Mouse (Mus musculus) c-Kit-positive CD71-negative TER-119-negative erythroid progenitor cells, embryonic 14.5 days (primary cell): ENCODE data around the gene Iqgap2.

Source experiments
- DNase-seq: peaks from one replicate; pipeline ENCODE4 v3.0.0-alpha.2; 2013; ENCODE audit warnings: low read depth

The Iqgap2 gene

DNA sequence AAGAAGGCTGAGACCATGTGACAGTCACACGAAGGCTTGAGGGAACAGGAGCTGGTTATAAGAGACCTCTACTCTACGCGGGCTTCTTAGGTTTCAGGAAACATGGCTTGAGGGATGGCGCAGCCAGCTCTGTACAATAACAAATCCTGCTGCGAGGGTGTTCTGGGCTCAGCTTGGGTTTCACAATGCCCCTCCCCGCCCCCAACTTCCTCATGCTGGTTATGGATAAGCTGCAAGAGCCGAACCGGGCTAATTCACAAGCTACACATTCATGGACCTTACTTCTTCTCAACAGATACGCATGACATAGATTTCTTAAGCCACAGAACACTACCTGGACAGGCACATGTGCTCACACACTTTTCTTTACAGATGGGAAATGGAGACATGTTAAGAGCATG, 113.0 kb downstream of the Iqgap2 start:
- DNase-seq: peak; percentile 28

DNA sequence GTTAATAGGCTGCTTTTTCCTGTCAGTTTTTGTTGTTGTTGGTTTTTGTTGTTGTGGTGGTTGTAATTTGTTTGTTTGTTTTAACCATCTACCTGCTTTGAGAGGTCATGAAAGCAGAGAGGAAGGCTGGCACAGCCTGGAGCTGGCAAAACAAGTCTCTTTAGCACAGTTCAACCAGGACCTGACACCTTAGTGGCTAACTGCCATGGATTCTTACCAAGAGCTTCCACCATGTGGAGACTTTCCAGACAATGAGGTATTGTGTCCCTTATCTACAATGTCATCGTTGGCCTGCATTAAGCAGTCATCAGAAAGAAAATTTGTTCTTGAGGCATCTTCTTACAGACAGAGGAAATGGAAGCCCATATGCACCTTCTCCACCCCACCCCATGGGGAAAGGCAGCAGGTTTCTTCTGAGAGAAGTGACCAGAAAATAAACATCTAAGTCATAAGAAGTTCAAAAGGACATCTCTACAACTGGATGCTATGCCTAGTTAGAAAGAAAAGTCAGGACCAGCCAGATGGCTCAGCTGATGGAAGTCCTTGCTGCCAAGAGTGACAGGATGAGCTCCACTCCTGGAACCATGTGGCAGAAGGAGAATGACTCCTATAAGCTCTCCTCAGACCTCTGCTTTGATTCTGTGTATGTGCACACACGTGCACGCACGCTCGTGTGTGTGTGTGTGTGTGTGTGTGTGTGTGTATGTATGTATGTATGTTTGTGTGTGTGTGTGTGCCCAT, 113.9 kb downstream of the Iqgap2 start:
- DNase-seq: no peak

DNA sequence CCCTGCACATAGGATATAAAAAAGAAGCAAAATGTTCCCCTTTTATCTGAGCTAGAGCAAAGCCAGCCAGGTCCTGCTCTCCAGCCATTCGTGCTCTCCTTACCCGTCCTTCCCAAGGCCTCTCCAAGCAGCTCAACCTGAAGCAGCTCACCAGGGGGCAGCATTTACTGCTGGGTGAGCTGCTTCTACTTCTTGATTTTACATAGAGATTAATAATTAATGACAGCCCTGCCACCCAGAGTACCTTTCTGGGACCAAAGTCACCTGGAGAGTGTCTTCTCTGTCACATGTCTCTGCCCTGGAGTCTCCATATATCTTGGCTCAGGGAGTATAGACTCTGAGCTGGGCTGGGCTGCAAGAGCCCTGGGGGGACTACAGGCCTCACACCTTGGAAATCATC, 114.5 kb downstream of the Iqgap2 start:
- peak; percentile 30 for DNase-seq

DNA sequence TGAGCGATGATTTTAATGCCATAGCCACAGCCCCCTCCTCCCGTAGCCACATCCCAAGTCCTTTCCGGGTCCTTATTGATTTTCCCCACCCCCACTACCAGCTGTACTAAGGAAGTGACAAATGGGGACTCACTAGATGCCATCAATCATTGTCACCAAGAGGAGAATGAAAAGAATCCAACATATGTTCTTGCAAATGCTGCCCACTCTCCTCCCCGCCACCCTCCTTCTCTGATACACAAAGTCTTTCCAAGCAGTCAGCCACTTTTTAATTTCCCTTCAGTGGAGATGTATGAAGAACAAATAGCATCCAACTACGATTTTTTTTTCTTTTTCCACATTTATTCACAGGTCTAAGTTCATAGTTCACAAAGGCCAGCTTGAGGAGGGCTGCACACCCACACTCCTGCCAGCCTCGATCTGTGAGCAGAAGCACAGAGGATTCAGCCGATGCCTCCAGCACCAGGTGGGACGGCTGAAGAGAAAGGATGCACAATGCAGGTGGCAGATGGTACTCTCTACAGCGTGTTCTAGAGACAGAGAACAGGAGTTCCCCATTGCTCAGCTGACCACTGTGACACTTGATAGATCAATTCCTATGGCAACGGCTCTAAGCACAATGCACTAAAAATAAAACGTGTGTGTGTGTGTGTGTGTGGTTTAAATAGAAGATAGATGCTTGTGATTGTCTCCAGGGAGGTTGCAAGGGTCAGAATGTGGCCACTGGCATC, 116.6 kb downstream of the Iqgap2 start:
- no peak for DNase-seq

DNA sequence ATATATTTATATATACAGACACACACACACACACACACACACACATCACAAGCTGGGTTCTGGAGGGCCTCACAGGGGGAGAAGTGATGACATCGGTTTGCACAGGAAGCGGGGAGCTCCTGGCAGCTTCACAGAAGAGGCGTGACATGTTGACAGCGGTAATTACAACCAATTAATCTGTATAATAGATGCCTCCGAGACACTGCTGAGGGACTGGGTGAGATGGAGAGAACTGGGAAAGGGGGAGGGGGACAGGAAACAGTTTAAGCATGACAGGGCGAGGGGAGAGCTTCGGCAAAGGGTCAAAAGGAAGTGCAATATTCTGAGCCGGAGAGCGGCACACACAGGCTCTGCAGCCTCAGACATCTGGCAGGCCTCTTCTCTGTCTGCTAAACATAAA, 126.7 kb downstream of the Iqgap2 start:
- DNase-seq: peak; percentile 31

DNA sequence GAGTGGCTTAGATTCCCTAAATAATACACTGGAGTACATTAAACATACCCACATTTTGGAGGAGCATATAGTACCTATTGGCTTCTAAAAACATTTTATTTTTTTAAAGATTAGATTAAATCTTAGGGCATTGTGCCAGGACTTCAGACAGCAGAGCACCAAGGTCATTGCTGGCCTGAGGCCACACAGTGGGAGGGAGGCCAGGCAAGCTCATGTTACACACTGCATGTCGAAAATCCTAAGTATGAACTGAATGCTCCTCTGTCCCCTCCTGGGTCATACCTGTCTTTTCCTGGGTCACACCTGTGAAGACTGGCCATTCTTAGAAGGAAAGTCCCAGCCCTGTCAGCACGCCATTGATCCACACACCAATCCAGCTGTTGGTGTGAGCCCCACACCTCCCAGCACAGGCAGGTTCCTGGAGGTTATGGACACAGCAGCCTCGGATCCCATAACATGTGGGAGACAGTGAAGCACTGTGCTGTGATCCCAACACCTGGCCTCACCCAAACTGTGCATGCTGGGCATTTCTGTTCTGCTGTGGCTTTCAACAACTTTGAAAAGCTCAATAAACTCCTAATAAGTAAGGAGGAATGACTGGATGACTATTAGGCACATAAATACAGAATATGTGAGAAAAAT, 127.7 kb downstream of the Iqgap2 start:
- DNase-seq: no peak

DNA sequence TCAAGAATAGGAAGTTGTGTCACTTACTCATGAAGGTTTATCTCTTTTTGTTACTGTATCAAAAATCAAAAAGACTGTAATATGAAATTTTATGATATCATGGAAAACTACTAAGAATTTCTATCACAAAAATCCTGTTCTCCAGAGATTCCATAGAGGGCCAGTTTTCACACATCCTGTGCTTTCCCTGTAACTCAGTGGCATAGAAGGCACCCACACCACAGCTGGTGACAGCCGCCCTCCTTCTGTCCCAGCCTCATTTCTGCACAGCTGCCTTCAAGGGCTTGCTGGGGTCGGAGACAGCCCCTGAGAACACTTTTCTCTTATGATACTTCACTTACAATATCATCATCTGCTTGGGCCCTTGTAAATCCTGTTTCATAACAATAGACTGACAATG, 131.9 kb downstream of the Iqgap2 start:
- DNase-seq: no peak

DNA sequence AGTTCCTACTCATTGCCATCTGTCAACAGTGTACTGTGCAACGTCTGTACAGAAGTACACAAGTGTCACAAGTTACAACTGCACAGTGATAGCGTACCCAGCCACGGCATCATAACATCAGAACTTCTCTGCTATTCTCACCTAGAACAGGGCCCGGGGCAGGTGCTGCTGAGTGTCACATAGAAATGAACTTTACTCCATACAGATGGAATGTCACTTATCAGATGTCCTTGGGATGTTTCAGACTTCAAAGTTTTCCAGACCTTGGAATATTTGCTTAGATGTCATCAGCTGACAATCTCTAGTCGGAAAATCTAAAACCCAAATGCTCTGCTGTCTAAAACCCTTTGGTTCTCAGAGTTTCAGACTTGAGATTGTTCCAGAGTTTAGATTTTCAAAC, 137.4 kb downstream of the Iqgap2 start:
- DNase-seq: no peak

DNA sequence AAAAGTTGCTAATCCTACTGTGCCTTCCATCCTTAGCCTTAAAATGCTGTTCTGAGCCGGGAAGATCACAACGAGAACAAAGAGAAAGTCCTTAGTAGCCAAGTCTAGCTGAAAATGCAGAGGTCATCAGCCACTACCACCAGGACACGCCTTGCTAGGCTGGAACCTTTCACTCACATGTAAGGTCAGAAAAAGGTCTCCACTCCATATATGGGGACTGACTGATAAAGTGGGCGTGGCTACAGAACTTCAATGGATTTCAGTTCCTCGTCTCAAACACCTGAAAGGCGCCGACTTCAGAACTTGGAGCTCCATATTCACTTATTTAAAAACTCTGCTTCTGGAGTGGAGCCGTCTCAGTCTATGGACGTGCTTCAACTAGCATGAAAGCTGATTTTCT, 139.3 kb downstream of the Iqgap2 start:
- DNase-seq: no peak

DNA sequence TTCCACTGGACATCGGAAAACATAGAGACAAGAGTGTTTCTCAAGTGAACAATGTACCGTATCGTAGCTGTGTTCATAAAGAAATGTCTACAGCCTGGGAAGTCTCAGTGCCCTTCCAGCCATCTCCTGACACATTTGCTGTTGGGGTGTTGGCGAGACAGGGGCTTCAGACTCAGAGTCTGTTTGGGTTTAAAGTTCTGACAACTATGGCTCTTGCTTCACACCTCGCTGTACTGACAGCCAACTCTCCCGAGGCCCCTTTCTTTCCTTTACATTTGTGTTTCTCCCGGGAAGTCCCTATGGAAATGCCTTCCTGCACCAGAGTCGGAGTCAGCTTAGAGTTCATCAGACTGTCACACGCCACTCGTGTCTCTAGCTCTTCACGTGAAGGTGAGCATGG, 144.2 kb downstream of the Iqgap2 start:
- DNase-seq: no peak

DNA sequence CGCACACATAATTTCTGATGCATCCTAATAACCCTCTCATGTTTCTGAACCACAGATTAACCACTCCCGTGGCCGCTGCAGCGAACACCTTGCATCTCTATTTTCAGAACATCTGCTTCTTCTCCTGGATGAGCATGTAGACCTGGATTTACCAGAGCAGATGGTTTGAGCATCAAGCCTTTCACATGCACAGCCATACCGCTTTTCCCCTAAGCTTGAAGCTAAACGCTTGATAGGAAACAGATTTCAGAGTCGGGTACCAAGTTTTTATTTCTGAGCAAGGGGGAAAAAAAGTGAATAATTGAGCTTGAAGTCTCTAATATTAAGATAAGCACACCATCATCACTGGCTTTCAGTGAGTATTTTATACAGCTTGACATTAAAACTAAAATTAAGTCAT, 144.6 kb downstream of the Iqgap2 start:
- no peak for DNase-seq

DNA sequence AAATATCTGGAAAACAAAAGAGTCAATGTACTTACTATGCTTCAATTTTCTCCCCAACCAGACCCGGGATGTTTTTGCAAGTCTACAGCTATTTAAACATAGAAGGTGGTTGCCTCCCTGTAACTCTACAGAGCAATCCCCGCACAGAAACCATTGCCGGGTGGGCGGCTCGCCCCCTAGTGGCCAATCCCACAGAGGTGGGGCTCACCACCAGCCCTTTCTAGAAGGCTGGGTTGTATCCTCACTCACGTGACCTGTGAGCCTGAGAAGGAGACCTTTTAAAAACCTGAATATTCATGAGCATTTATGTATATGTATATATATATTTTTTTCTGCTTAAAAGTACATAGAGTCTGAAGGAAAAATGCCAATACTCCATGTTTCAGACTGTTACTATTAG, 145.2 kb downstream of the Iqgap2 start:
- DNase-seq: peak; percentile 35

DNA sequence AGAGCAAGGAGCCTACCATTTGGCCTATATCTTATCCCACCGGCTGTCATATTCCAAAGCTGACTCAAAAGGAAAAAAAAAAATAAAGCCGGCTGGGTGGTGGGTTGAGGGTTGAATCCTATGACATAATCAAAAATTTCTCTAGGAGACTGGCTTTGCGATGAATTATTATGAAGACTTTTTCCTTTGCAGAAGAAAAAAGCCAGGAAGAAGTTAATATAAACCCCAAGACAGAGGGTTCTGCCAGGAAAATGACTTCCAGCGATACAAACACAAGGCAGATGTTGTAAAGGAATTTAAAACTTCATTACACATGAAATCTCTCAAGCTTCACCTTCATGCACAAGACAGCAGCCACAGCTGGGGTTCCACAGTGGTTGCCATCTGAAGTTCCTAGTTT, 146.3 kb downstream of the Iqgap2 start:
- DNase-seq: no peak

DNA sequence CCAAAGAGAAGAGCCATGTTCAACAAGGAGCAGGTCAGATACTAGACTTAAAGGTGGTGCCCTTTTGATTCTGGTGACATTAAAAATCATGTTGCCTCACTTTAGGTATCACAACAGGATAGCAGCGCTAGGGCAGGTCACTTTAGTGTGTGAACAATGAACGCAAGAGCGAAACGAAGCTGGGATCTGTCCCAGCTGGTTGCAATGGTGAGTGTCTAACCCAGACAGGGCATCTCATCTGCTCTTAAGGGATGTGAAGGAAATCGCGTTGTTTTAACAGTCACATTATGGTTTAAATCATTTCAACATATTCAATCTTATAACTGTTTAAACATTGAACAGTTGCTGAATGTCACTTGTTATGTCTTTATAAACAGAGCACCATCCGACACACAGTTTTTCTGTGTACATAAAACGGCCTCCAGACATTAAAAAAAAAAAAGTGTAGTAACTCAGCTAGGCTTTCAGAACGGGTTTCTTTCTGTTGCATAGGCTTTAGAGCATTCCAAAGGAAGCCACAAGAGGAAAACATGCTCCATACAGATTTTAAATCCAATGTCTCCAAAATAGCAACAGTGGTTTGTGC, 148.7 kb downstream of the Iqgap2 start:
- DNase-seq: no peak

DNA sequence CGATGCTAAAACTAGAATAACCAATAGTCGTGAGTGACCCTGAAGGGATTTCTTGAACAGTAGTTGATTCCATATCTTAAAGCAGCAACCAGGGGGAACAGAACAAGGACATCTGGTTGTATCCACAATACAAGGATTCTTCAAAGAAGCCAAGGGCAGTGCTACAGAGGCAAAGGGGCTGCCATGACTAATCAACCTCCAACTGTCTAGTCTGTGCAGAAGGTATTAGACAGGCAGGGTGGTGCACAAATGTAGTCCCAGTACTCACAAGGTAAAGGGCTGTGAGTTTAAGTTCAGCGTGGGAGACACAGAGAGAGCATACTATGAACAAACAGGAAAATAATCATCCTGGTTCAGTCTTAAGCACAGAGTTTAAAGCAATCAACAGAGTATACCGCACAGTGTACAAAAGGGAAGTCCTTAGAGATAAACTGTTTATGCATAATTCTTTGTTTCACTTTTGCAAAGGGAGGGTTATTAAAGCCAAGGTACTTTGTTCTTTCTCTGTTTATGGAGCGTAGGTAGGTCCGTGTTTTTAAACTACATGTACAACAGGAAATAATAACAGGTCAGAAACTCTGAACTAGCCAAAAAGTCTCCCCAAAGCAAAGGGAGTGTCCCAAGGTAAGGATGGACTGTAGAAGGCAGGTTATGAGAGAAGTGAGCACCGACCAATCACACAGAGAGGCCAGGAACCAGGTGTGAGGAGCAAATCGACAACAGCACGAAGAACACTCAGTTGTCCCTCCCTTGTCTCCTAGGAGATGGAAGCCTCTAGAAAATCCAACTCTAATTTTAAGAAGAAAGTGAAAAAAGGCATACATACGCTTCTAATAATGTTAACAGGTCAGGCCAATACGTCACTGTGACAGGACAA, 149.7 kb downstream of the Iqgap2 start:
- no peak for DNase-seq

DNA sequence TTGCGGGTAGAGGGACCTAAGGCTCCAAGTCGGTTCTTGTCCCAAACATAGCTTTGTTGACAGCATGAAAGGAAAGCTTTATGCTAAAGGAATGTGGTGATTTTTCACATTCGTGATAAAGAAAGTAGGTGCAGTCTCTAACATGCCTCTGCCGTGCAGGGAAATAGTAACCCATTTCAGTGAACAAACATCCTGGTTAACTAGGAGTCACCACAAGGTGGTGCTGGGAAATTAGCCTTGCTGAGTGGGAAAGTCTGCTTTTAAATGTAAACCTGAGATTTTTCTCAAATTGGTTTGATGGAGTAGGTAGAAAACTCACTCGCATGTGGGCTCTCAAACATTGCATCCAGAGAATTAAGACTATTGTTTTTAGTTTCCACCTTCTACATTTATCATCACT, 152.1 kb downstream of the Iqgap2 start:
- no peak for DNase-seq

DNA sequence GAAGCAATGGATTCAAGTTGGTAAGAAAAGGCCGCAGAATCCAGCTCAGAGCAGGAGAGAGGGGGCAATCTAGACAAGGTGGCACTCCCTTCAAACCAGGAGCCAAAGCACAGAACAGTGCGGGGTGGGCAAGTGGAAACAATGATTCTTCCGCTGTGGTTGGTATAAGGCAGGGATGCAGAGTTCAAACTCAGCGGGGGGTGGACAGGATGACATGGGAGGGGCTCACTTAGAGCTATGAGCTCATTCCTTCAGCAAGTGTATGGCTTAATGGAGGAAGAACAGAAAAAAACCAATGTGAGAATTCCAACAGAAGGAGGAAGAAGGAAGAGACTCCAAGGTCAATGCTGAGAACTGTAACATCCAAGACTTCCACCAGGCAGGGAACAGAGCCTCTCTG, 161.2 kb downstream of the Iqgap2 start:
- DNase-seq: no peak

DNA sequence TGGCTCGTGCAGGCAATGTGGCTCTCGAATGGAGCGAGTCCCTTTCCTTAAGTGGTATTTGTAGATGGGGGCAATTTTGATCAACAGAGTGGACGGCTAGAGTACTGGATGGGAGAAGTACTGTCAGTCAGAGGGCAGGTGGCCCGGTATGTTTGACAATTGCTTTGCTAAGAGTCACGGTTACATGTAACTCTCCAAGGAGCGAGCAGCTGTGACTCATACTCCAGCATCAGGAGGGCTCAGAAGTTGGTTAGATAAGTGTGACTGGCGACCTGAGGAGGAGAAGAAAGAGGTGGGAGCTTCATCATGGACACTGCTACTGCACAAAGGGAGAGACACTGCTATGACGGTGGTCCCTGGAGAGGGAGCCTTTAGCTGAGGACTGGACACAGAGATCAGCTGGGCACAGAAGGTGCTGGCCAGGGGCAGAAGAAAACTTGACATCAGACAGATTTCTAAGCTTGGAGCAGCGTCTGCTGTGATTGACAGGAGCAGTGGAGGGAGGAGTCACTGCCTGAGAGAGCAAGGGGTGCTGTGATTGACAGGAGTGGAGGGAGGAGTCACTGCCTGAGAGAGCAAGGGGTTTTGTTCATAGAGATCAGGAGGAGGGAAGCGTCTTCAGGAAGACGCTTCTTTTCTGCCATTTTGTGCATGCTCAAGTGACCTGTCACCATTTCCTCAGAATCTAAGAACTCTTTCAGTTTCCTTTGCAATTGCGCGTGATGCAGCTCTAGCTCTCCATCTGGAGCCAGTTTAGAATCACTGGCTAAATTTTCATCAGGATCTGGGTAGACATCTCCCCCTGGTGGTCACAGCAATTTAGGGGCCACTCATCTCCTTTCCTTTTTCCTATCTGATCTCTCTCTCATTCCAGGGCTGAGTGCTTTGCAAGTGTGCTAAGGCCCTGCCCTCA, 172.1 kb downstream of the Iqgap2 start:
- DNase-seq: peak; percentile 63

DNA sequence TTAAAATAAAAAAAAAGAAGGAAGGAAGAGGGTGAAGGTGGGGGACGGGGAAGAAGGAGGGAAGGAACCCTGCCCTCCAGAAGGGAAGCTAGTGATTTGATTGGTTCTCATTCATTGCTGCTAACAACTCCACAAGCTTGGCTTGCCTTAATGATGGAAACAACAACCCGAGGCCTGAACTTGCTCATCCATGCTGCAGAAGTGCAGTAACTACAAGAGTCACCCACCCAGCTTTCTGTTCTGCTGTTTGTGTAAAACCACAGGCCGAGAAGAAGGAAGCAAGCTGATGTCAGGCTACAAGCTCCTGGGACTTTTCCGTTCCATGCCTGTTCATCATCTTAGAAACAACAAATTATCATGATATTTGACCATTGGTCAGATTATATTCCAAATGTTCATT, 176.4 kb downstream of the Iqgap2 start:
- no peak for DNase-seq

DNA sequence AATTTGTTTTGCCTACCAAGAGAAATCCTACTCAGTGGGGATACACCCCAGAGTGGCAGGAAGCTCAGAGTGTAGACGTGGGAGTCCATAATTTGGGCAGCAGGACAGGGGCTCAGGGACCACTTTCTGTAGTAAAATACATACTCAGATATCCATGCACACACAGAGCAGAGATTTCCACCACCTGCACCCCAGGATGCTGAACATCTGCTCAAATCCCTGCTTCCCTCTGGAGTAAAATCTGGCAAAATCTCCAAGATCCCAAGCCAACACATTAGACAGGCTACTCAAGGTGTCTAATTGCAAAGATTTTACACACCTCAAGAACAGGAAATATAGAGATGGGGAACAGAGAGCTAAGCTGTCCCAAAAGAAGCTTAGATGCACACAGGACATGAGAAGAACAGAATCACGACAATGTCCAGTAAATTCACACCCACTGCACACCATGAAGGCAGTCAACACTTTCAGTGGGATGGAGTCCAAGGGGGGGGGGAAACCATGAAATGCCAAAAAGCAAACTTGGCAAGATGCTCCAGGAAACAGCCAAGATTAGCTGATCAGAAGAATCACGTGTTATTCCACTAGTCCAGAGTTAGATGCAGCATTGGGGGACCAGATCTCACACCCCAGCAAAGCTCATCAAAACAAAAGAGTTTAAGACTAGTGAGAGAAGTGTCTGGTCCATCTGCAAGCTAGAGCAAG, 177.3 kb downstream of the Iqgap2 start:
- no peak for DNase-seq
